Mouse (Mus musculus): ENCODE measurements around the gene Tmem116.
A peak's percentile ranks its signal among the peaks of the same experiment; 100 is the strongest.
"Not testable (repeated sequence)": the region's sequence is repeated elsewhere in the genome, so short reads cannot be mapped to it uniquely, and the experiment has no call there.

The Tmem116 gene

GRCm38 (mm10) chr5:121462967-121463366, 11.3 kb downstream of the Tmem116 start:
- no peak for DNase-seq

- no peak for DNase-seq
These were observed 12.0 kb downstream of the Tmem116 start for GRCm38 (mm10) chr5:121463601-121464250.

GRCm38 (mm10) chr5:121469566-121469965, 17.9 kb downstream of the Tmem116 start:
- no peak for DNase-seq

GRCm38 (mm10) chr5:121472411-121472810, 20.7 kb downstream of the Tmem116 start:
- DNase-seq = no peak

- no peak for DNase-seq
These were observed 22.9 kb downstream of the Tmem116 start for GRCm38 (mm10) chr5:121474610-121475009.

- no peak for DNase-seq
These were observed 24.3 kb downstream of the Tmem116 start for GRCm38 (mm10) chr5:121476040-121476439.

GRCm38 (mm10) chr5:121477680-121478079, 26.0 kb downstream of the Tmem116 start:
- peak; percentile 67 to 78 for DNase-seq

GRCm38 (mm10) chr5:121484801-121485200, 33.1 kb downstream of the Tmem116 start:
- DNase-seq = no peak

GRCm38 (mm10) chr5:121493305-121493704, 41.6 kb downstream of the Tmem116 start:
- no peak for DNase-seq

- no peak for DNase-seq
These were observed 49.0 kb downstream of the Tmem116 start for GRCm38 (mm10) chr5:121500719-121501118.

- DNase-seq = not testable (repeated sequence)
These were observed 49.8 kb downstream of the Tmem116 start for GRCm38 (mm10) chr5:121501424-121501996.

GRCm38 (mm10) chr5:121503231-121503630, 51.5 kb downstream of the Tmem116 start, which contains the start of gene Adam1b:
Gene Adam1b (minus strand): TSS chr5:121503435.
- DNase-seq = no peak

- DNase-seq = no peak
These were observed 55.2 kb downstream of the Tmem116 start for GRCm38 (mm10) chr5:121506846-121507245.

GRCm38 (mm10) chr5:121510009-121510408, 58.3 kb downstream of the Tmem116 start:
- DNase-seq = no peak

- DNase-seq = no peak
These were observed 67.3 kb downstream of the Tmem116 start for GRCm38 (mm10) chr5:121518983-121519382.

GRCm38 (mm10) chr5:121519758-121520157, 68.1 kb downstream of the Tmem116 start:
- not testable (repeated sequence) for DNase-seq

GRCm38 (mm10) chr5:121525774-121526450, 74.2 kb downstream of the Tmem116 start:
- DNase-seq = no peak

- no peak for DNase-seq
These were observed 74.8 kb downstream of the Tmem116 start for GRCm38 (mm10) chr5:121526526-121526925.

GRCm38 (mm10) chr5:121526961-121527360, 75.3 kb downstream of the Tmem116 start:
- no peak for DNase-seq

- DNase-seq = peak; percentile 35 to 66
These were observed 82.8 kb downstream of the Tmem116 start for GRCm38 (mm10) chr5:121534521-121534920.

- DNase-seq = no peak
These were observed 83.4 kb downstream of the Tmem116 start for GRCm38 (mm10) chr5:121535116-121535515.

GRCm38 (mm10) chr5:121536921-121537555, 85.3 kb downstream of the Tmem116 start:
- DNase-seq = no peak

- no peak for DNase-seq
These were observed 85.9 kb downstream of the Tmem116 start for GRCm38 (mm10) chr5:121537588-121537987.
